Mouse (Mus musculus) heart, embryonic 14.5 days (tissue): ENCODE measurements around the gene Fgfr2. TPM values are rescaled to one million over a fixed set of nuclear protein-coding genes. Genes with fewer than 3 reads are reported as not detected.
A peak's percentile ranks its signal among the peaks of the same experiment; 100 is the strongest.

Experiments
- ATAC-seq: fragments of 200-750 bp; cut with Nextera tagmentation; 2 replicates; pipeline ENCODE4 v1.8.0; 2017; ENCODE audit warnings: low read depth, moderate TSS enrichment; ENCODE audit not compliant: insufficient number of reproducible peaks, insufficient read depth, low FRiP score
- H3K27ac ChIP-seq, 2 experiments: fragments of 200-500 bp in 1 of 2; fragments of 300-500 bp in 1 of 2; sonication (generic) in 1 of 2; replicated peaks in 1 of 2; 2 replicates each; pipeline ENCODE4 v1.5.1; 2012 to 2014; ENCODE audit warnings: low read depth in 2 of 2, low read length in 2 of 2, control low read depth in 1 of 2, mild to moderate bottlenecking in 1 of 2, mixed read lengths in 1 of 2; ENCODE audit not compliant: control insufficient read depth in 1 of 2, insufficient read depth in 1 of 2
- H3K27me3 ChIP-seq: fragments of 300-500 bp; sonication (generic); 2 replicates; pipeline ENCODE4 v1.6.1; 2014; ENCODE audit warnings: mild to moderate bottlenecking, low read length, control low read depth; ENCODE audit not compliant: control insufficient read depth, insufficient read depth
- H3K36me3 ChIP-seq: fragments of 300-500 bp; sonication (generic); 2 replicates; pipeline ENCODE4 v1.6.1; 2014; ENCODE audit warnings: mild to moderate bottlenecking, control low read depth, low read length, mixed read lengths; ENCODE audit not compliant: control insufficient read depth, insufficient read depth
- H3K4me1 ChIP-seq, 2 experiments: fragments of 200-500 bp in 1 of 2; fragments of 300-500 bp in 1 of 2; sonication (generic) in 1 of 2; 2 replicates each; pipeline ENCODE4 v1.6.1; 2012 to 2014; ENCODE audit warnings: low read length in 2 of 2, control low read depth in 1 of 2, mixed read lengths in 1 of 2; ENCODE audit not compliant: control insufficient read depth in 2 of 2, insufficient read depth in 2 of 2
- H3K4me2 ChIP-seq: fragments of 300-500 bp; sonication (generic); 2 replicates; pipeline ENCODE4 v1.6.1; 2014; ENCODE audit warnings: mild to moderate bottlenecking, low read length
- H3K4me3 ChIP-seq, 2 experiments: fragments of 200-500 bp in 1 of 2; fragments of 300-500 bp in 1 of 2; sonication (generic) in 1 of 2; 2 replicates each; pipeline ENCODE4 v1.5.1; 2012 to 2014; ENCODE audit warnings: low read length in 2 of 2, mild to moderate bottlenecking in 2 of 2, control low read depth in 1 of 2, low read depth in 1 of 2, moderate library complexity in 1 of 2; ENCODE audit not compliant: control insufficient read depth in 1 of 2, insufficient read depth in 1 of 2
- H3K9ac ChIP-seq: fragments of 300-500 bp; sonication (generic); 2 replicates; pipeline ENCODE4 v1.6.1; 2014; ENCODE audit warnings: mild to moderate bottlenecking, low read length
- H3K9me3 ChIP-seq: fragments of 300-500 bp; sonication (generic); 2 replicates; pipeline ENCODE4 v1.6.1; 2016; ENCODE audit warnings: low read length, control low read depth; ENCODE audit not compliant: control insufficient read depth
- whole genome bisulfite sequencing: fragments of 180-500 bp; shearing (Covaris S2); extraction: QIAGEN DNeasy Blood & Tissue Kit; methylation state at CpG from one replicate; pipeline ENCODE4 v1.1.7; 2014; 5-methylcytosine and 5-hydroxymethylcytosine counted together
- polyA plus RNA-seq: library from polyadenylated mRNA; unstranded; fragments of >200 nt; fragmentation: Nextera tagmentation; extraction: Ambion mirVana; gene quantifications from 2 replicates; pipeline ENCODE4 v1.2.1, GENCODE M21; 2014

Gene Fgfr2
- polyA plus RNA-seq, 1 experiment from 2014 or later = 22.4 TPM

DNA sequence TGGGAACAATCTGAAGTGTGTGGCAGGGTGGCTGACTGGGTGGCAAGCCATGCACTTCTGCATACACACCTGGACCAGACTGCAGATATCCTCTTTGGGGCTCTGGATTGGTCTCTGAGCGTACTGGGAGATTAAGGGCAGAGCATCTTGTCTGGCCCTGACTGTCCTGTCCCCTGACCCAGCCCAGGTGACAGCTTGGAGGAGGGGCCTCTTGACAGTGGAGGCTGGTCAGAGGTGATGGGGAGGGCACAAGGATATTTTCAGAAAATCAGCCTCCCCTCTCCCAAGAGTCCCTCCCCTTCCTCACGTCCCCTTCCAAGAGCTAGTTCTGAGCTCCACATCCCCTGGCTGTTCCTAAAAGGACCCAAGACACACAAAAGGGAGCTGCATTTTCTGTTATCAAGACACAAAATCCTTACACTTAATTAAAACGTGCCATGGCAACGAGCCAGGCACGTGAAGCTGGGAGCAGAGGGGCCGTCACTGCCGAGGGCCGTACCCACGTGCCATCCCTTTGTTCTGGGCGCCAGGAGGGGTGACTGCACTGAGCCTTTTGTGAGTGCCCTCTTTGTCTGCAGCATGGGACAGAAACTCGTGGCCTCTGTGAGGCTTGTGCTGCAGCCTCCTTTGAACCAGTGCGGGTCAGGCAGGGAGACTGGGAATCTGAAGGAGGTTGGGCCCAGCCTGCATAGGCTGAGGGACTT, 1525.2 kb downstream of the Fgfr2 start:
- Histone ChIP-seq H3K4me3 (no peak overlapping the region), H3K4me2 (0 out of 2 replicates have a peak overlapping the region, but pooled peaks have one; percentile 7), H3K36me3 (no peaks in the 10 kb centered on the region), H3K4me1 (peaks cover 0 to 2% of the 10 kb centered on the region in 2 experiments; a peak in 2 of 4 replicates), H3K27ac (no peak overlapping the region), H3K9me3 (no peaks in the 10 kb centered on the region), H3K27me3 (peaks cover 16% of the 10 kb centered on the region), H3K9ac (no peak overlapping the region)
- 0 out of 2 replicates have a peak, but pooled peaks have one; percentile 21 for ATAC-seq
- 22% methylated on average over 12 of the region's 12 CpGs for WGBS

GRCm38 (mm10) chr7:131585551-131585950, 1537.6 kb downstream of the Fgfr2 start:
- no peak overlapping the region for H3K27ac ChIP-seq
- no peaks in the 10 kb centered on the region for H3K9me3 ChIP-seq
- H3K4me1 ChIP-seq = peaks cover 0 to 4% of the 10 kb centered on the region in 2 experiments; a peak in 2 of 4 replicates
- 89% methylated on average over 5 of the region's 5 CpGs for WGBS
- H3K4me2 ChIP-seq = no peak overlapping the region
- H3K9ac ChIP-seq = no peak overlapping the region
- H3K27me3 ChIP-seq = no peaks in the 10 kb centered on the region
- no peaks in the 10 kb centered on the region for H3K36me3 ChIP-seq
- ATAC-seq = no peak
- H3K4me3 ChIP-seq = no peak overlapping the region

- H3K9me3 ChIP-seq = no peaks in the 10 kb centered on the region
- no peaks in the 10 kb centered on the region for H3K27me3 ChIP-seq
- no peak overlapping the region for H3K27ac ChIP-seq
- WGBS = 20% methylated on average over 9 of the region's 9 CpGs
- no peak overlapping the region for H3K4me3 ChIP-seq
- ATAC-seq = no peak
- H3K4me1 ChIP-seq = peaks cover 0 to 4% of the 10 kb centered on the region in 2 experiments; a peak in 2 of 4 replicates
- no peak overlapping the region for H3K4me2 ChIP-seq
- H3K36me3 ChIP-seq = no peaks in the 10 kb centered on the region
- no peak overlapping the region for H3K9ac ChIP-seq
Measured at GRCm38 (mm10) chr7:131582178-131582577, 1541.0 kb downstream of the Fgfr2 start.

- ATAC-seq = no peak
- H3K4me2 ChIP-seq = no peak overlapping the region
- H3K4me1 ChIP-seq = no peaks in the 10 kb centered on the region
- no peaks in the 10 kb centered on the region for H3K9me3 ChIP-seq
- H3K27ac ChIP-seq = no peak overlapping the region
- H3K9ac ChIP-seq = no peak overlapping the region
- H3K4me3 ChIP-seq = no peak overlapping the region
- H3K27me3 ChIP-seq = no peaks in the 10 kb centered on the region
- peaks cover 42% of the 10 kb centered on the region for H3K36me3 ChIP-seq
- WGBS = 78% methylated on average over 6 of the region's 6 CpGs
Measured at GRCm38 (mm10) chr7:131575246-131575645, 1547.9 kb downstream of the Fgfr2 start.

DNA sequence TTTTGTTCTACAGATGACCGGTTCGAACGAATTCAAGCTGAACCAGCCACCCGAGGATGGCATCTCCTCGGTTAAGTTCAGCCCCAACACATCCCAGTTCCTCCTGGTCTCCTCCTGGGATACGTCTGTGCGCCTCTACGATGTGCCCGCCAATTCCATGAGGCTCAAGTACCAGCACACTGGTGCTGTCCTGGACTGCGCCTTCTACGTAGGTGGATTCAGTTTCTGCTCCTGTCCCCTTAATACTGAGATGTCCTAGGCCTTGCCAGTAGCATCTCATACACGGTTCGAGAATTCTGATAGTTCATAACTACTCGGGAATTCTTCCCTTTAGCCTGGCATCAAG, 1562.5 kb downstream of the Fgfr2 start:
- peaks cover 41% of the 10 kb centered on the region for H3K36me3 ChIP-seq
- WGBS = under 1% methylated on average over 14 of the region's 14 CpGs
- peak overlapping the region; percentile 70 to 72 for H3K4me3 ChIP-seq
- peak overlapping the region; percentile 85 for H3K9ac ChIP-seq
- H3K4me1 ChIP-seq = peaks cover 0 to 10% of the 10 kb centered on the region in 2 experiments; a peak in 2 of 4 replicates
- H3K4me2 ChIP-seq = peak overlapping the region; percentile 84
- 0 out of 2 replicates have a peak, but pooled peaks have one; percentile 10 for ATAC-seq
- H3K9me3 ChIP-seq = no peaks in the 10 kb centered on the region
- peak overlapping the region; percentile 26 to 81; a peak in 3 of 4 replicates for H3K27ac ChIP-seq
- H3K27me3 ChIP-seq = peaks cover 38% of the 10 kb centered on the region

- Histone ChIP-seq H3K9me3 (no peaks in the 10 kb centered on the region), H3K36me3 (peaks cover 35% of the 10 kb centered on the region), H3K9ac (peak within 1 kb of the TSS; percentile 85), H3K4me2 (peak within 1 kb of the TSS; percentile 84), H3K4me3 (peak within 1 kb of the TSS; percentile 70 to 72), H3K27me3 (peaks cover 44% of the 10 kb centered on the region), H3K27ac (peak within 1 kb of the TSS; percentile 81 to 93), H3K4me1 (peaks cover 0 to 15% of the 10 kb centered on the region in 2 experiments; a peak in 2 of 4 replicates)
- ATAC-seq = peak; percentile 95
- 0% methylated on average over 38 of the region's 51 CpGs for WGBS
Measured at GRCm38 (mm10) chr7:131559986-131560696, 1563.0 kb downstream of the Fgfr2 start, which contains the start of gene Bub3. Bub3 (plus strand) TSS chr7:131560222.

- H3K27me3 ChIP-seq = peaks cover 68% of the 10 kb centered on the region
- no peaks in the 10 kb centered on the region for H3K9me3 ChIP-seq
- no peak overlapping the region for H3K4me2 ChIP-seq
- H3K9ac ChIP-seq = no peak overlapping the region
- peaks cover 11% of the 10 kb centered on the region for H3K36me3 ChIP-seq
- H3K4me3 ChIP-seq = no peak overlapping the region
- WGBS = 44% methylated on average over 2 of the region's 2 CpGs
- ATAC-seq = no peak
- H3K4me1 ChIP-seq = peaks cover 4 to 27% of the 10 kb centered on the region in 2 experiments; a peak in 3 of 4 replicates
- H3K27ac ChIP-seq = no peak overlapping the region
Measured at GRCm38 (mm10) chr7:131557751-131558150, 1565.4 kb downstream of the Fgfr2 start.
